Mouse (Mus musculus) liver, embryonic 11.5 days (tissue): ENCODE measurements around the gene Pld3. TPM values are rescaled to one million over a fixed set of nuclear protein-coding genes. Genes with fewer than 3 reads are reported as not detected.
A peak's percentile ranks its signal among the peaks of the same experiment; 100 is the strongest.

ENCODE experiments used
- ATAC-seq: fragments of 200-750 bp; cut with Nextera tagmentation; replicated peaks from 2 replicates; pipeline ENCODE4 v1.8.0; 2017; ENCODE audit warnings: moderate number of reproducible peaks, mild to moderate bottlenecking, moderate TSS enrichment, moderate library complexity; ENCODE audit not compliant: low FRiP score
- DNase-seq: peaks from one replicate; pipeline ENCODE4 v3.0.0-alpha.2; 2017; ENCODE audit warnings: low spot score
- H3K27ac ChIP-seq: fragments of 300-500 bp; sonication (generic); 2 replicates; pipeline ENCODE4 v1.5.1; 2014; ENCODE audit warnings: mild to moderate bottlenecking, low read depth, low read length, control low read depth
- H3K27me3 ChIP-seq: fragments of 300-500 bp; sonication (generic); replicated peaks from 2 replicates; pipeline ENCODE4 v1.6.1; 2014; ENCODE audit warnings: low read length, mixed read lengths; ENCODE audit not compliant: control insufficient read depth, insufficient read depth
- H3K36me3 ChIP-seq: fragments of 300-500 bp; sonication (generic); 2 replicates; pipeline ENCODE4 v1.6.1; 2014; ENCODE audit warnings: mild to moderate bottlenecking, low read length, moderate library complexity, mixed read lengths; ENCODE audit not compliant: control insufficient read depth, insufficient read depth
- H3K4me1 ChIP-seq: fragments of 300-500 bp; sonication (generic); replicated peaks from 2 replicates; pipeline ENCODE4 v1.6.1; 2014; ENCODE audit warnings: low read length, mixed read lengths; ENCODE audit not compliant: control insufficient read depth, insufficient read depth
- H3K4me2 ChIP-seq: fragments of 300-500 bp; sonication (generic); 2 replicates; pipeline ENCODE4 v1.6.1; 2014; ENCODE audit warnings: mild to moderate bottlenecking, control low read depth, moderate library complexity
- H3K4me3 ChIP-seq: fragments of 300-500 bp; sonication (generic); 2 replicates; pipeline ENCODE4 v1.5.1; 2014; ENCODE audit warnings: low read depth, low read length, control low read depth
- H3K9ac ChIP-seq: fragments of 300-500 bp; sonication (generic); 2 replicates; pipeline ENCODE4 v1.6.1; 2014; ENCODE audit warnings: low read depth, low read length, control low read depth
- H3K9me3 ChIP-seq: fragments of 300-500 bp; sonication (generic); 2 replicates; pipeline ENCODE4 v1.6.1; 2016; ENCODE audit warnings: low read length, inconsistent platforms, mixed read lengths; ENCODE audit not compliant: control insufficient read depth
- WGBS: fragments of 180-500 bp; shearing (Covaris S2); extraction: QIAGEN DNeasy Blood & Tissue Kit; methylation state at CpG from one replicate; pipeline ENCODE4 v1.1.7; 2014; 5-methylcytosine and 5-hydroxymethylcytosine counted together
- polyA plus RNA-seq: library from polyadenylated mRNA; unstranded; fragments of >200 nt; fragmentation: Nextera tagmentation; extraction: Ambion mirVana; gene quantifications from 2 replicates; pipeline ENCODE4 v1.2.1, GENCODE M21; 2014

Gene Pld3
- polyA plus RNA-seq, 1 experiment from 2014 or later, result 44.4 TPM

- no peak overlapping the region for H3K4me3 ChIP-seq
- H3K36me3 ChIP-seq, result no peaks in the 10 kb centered on the region
- no peak overlapping the region for H3K4me2 ChIP-seq
- no peak overlapping the region for H3K27ac ChIP-seq
- no peaks in the 10 kb centered on the region for H3K27me3 ChIP-seq
- H3K4me1 ChIP-seq, result peaks cover 26% of the 10 kb centered on the region
- H3K9me3 ChIP-seq, result no peaks in the 10 kb centered on the region
- no peak for DNase-seq
- ATAC-seq, result no peak
- no peak overlapping the region for H3K9ac ChIP-seq
- 74% methylated on average over 12 of the region's 12 CpGs for WGBS
Observed at GRCm38 (mm10) chr7:27544675-27545370, 8.2 kb downstream of the Pld3 start.

- Histone ChIP-seq H3K4me2 (no peak overlapping the region), H3K9ac (no peak overlapping the region), H3K4me3 (no peak overlapping the region), H3K36me3 (no peaks in the 10 kb centered on the region), H3K27ac (no peak overlapping the region), H3K4me1 (peaks cover 35% of the 10 kb centered on the region), H3K27me3 (no peaks in the 10 kb centered on the region), H3K9me3 (no peaks in the 10 kb centered on the region)
- 84% methylated on average over 4 of the region's 4 CpGs for WGBS
- no peak for ATAC-seq
- no peak for DNase-seq
Observed at GRCm38 (mm10) chr7:27543851-27544250, 9.2 kb downstream of the Pld3 start.

DNA sequence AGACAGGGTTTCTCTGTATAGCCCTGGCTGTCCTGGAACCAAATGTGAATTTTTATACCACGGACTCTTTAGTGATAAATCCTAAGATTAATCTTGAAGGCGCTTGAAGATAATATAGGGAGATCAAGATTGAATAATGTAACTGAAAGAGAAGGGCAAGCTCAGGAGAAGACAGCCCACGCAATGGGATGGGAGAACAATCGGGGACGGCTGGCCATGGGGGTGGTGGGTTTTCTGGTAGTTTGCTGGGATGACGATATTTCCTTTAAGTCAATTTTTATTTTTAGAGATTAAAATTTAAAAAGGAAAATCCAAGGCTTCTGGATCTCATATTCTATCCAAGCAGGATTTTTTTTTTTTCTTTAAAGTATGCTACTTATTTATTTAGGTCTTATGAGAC is 10.0 kb downstream of the Pld3 start:
- H3K27ac ChIP-seq, result no peak overlapping the region
- H3K36me3 ChIP-seq, result no peaks in the 10 kb centered on the region
- ATAC-seq (0 out of 2 replicates have a peak, but pooled peaks have one; percentile 1), DNase-seq (no peak)
- H3K9ac ChIP-seq, result peak overlapping the region; percentile 74
- peak overlapping the region; percentile 55 for H3K4me3 ChIP-seq
- H3K4me1 ChIP-seq, result peaks cover 41% of the 10 kb centered on the region
- H3K9me3 ChIP-seq, result no peaks in the 10 kb centered on the region
- 48% methylated on average over 6 of the region's 6 CpGs for WGBS
- H3K4me2 ChIP-seq, result peak overlapping the region; percentile 93
- H3K27me3 ChIP-seq, result no peaks in the 10 kb centered on the region

DNA sequence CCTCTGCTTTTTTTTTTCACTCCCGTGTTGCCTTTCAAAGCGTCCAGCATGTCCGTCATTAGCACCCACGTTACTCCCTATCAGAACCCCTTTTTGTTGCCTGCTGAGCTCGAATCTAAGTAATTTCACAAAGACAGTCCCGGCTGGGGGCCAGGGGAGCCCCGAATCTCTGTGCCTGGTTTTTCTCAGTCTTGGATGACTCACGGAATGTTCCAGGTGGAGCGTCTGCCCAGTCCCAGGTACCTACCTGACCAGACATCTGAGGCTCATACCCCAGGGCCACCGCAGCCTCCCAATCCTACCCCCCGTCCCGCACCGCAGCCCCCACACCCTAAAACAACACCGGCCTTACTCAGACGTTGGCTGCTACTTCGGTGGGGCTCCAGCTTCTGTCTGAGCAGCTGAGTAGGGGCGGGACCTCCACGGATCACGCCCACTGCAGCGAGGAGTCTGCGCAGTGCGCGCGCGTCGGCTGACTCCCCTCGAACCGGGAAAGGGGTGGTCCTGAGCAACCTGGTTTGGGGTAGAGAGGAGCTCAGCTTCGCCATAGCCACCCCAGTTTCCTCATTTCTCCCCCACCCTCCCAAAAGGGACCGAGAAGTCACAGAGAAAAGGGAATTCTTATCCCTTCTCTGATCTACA is 10.5 kb downstream of the Pld3 start:
- H3K4me1 ChIP-seq, result peaks cover 44% of the 10 kb centered on the region
- peak overlapping the region; percentile 55 for H3K4me3 ChIP-seq
- peak overlapping the region; percentile 93 for H3K4me2 ChIP-seq
- H3K36me3 ChIP-seq, result no peaks in the 10 kb centered on the region
- H3K9ac ChIP-seq, result peak overlapping the region; percentile 74
- no peaks in the 10 kb centered on the region for H3K9me3 ChIP-seq
- no peaks in the 10 kb centered on the region for H3K27me3 ChIP-seq
- ATAC-seq (peak; percentile 82), DNase-seq (peak; percentile 81)
- no peak overlapping the region for H3K27ac ChIP-seq
- 3% methylated on average over 30 of the region's 30 CpGs for WGBS

- H3K27ac ChIP-seq, result no peak overlapping the region
- no peaks in the 10 kb centered on the region for H3K27me3 ChIP-seq
- no peaks in the 10 kb centered on the region for H3K36me3 ChIP-seq
- peak overlapping the region; percentile 93 for H3K4me2 ChIP-seq
- ATAC-seq (no peak), DNase-seq (no peak)
- H3K4me1 ChIP-seq, result peaks cover 47% of the 10 kb centered on the region
- H3K9me3 ChIP-seq, result no peaks in the 10 kb centered on the region
- WGBS, result 50% methylated on average over 5 of the region's 5 CpGs
- H3K4me3 ChIP-seq, result peak overlapping the region; percentile 55
- peak overlapping the region; percentile 74 for H3K9ac ChIP-seq
Observed at GRCm38 (mm10) chr7:27541922-27542321, 11.1 kb downstream of the Pld3 start.

- DNase-seq (no peak), ATAC-seq (no peak)
- no peaks in the 10 kb centered on the region for H3K36me3 ChIP-seq
- H3K4me3 ChIP-seq, result no peak overlapping the region
- peak overlapping the region; percentile 93 for H3K4me2 ChIP-seq
- H3K27ac ChIP-seq, result no peak overlapping the region
- no peak overlapping the region for H3K9ac ChIP-seq
- H3K9me3 ChIP-seq, result no peaks in the 10 kb centered on the region
- no peaks in the 10 kb centered on the region for H3K27me3 ChIP-seq
- H3K4me1 ChIP-seq, result peaks cover 50% of the 10 kb centered on the region
- 80% methylated on average over 16 of the region's 16 CpGs for WGBS
Observed at GRCm38 (mm10) chr7:27541431-27541830, 11.6 kb downstream of the Pld3 start.

DNA sequence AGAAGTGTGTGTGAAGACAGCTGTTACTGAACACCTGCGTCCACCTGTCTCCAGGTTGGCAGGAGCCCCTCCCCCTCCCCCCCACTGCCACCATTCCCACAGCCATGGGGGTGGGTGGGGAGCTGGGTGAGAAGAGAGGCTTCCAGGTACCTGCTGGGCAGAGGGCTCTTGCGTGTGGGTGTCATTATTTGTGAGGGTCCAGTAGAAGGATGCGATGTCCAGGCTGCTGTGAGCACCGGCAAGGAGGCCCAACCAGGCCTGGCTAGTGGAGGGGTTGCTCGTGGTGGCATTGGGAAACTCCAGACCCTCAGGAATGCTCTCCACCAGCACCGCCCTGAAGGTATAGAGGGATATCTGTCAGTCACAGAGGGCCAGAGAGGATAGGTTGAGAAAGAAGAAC is 12.1 kb downstream of the Pld3 start:
- ATAC-seq, result no peak
- no peak overlapping the region for H3K9ac ChIP-seq
- 81% methylated on average over 6 of the region's 6 CpGs for WGBS
- peaks cover 55% of the 10 kb centered on the region for H3K4me1 ChIP-seq
- no peaks in the 10 kb centered on the region for H3K9me3 ChIP-seq
- no peak for DNase-seq
- no peak overlapping the region for H3K27ac ChIP-seq
- H3K4me2 ChIP-seq, result peak overlapping the region; percentile 36
- no peaks in the 10 kb centered on the region for H3K27me3 ChIP-seq
- H3K36me3 ChIP-seq, result no peaks in the 10 kb centered on the region
- no peak overlapping the region for H3K4me3 ChIP-seq

DNA sequence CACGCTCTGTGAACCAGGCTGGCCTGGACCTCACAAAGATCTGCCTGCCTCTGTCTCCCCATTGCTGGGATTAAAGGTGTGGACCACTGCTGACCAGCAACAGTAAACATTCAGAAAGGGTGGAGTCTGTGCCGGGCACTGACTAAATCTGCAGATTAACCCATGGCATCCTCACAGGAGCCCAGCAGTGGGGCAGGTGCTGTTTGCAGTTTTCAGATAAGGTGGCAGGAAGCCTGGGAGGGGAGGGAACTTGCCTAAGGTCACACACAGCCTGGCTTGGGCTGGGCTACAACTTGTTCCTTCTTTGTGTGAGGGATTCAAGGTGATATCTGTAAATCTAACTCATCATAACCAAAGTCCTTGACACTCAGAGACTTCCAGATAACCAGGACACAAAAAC is 12.5 kb downstream of the Pld3 start:
- H3K4me1 ChIP-seq, result peaks cover 59% of the 10 kb centered on the region
- H3K36me3 ChIP-seq, result no peaks in the 10 kb centered on the region
- no peaks in the 10 kb centered on the region for H3K27me3 ChIP-seq
- H3K9me3 ChIP-seq, result no peaks in the 10 kb centered on the region
- H3K4me2 ChIP-seq, result peak overlapping the region; percentile 36
- DNase-seq (no peak), ATAC-seq (peak; percentile 62)
- H3K4me3 ChIP-seq, result no peak overlapping the region
- no peak overlapping the region; the same call in 1 of the 2 replicates for H3K27ac ChIP-seq
- no peak overlapping the region for H3K9ac ChIP-seq
- WGBS, result 55% methylated on average over 2 of the region's 2 CpGs

- WGBS, result 51% methylated on average over 2 of the region's 2 CpGs
- H3K9me3 ChIP-seq, result no peaks in the 10 kb centered on the region
- no peak overlapping the region for H3K9ac ChIP-seq
- DNase-seq, result no peak
- H3K27me3 ChIP-seq, result no peaks in the 10 kb centered on the region
- H3K4me3 ChIP-seq, result no peak overlapping the region
- H3K4me2 ChIP-seq, result no peak overlapping the region
- H3K36me3 ChIP-seq, result no peaks in the 10 kb centered on the region
- peaks cover 64% of the 10 kb centered on the region for H3K4me1 ChIP-seq
- H3K27ac ChIP-seq, result no peak overlapping the region
- ATAC-seq, result no peak
Observed at GRCm38 (mm10) chr7:27538797-27539196, 14.2 kb downstream of the Pld3 start.
